Mouse (Mus musculus): ENCODE data around the gene Ltbp1. TPM values are rescaled to one million over a fixed set of nuclear protein-coding genes. Genes with fewer than 3 reads are reported as not detected.

Gene Ltbp1
- total and polyA plus RNA-seq, 3 experiments: 0.01 to 0.04 TPM; not detected in 1

DNA sequence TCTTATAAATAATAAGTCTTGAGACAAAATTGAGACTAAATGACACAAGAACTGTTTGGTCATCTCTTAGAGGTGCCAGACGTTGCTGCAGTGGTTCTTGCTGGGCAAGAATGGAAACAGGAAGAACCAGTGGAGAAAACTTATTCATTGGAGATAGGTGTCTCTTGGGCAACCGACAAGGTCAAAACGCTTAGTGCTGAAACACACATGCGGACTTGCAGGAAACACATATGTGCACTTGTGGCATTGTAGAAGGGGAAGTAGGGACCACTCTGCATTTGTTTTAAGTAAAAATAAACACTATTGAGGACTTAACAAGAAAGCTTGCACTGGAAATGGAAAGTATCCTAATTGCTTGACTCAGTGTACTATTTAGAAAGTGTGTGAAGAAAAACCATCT, 228.6 kb downstream of the Ltbp1 start:
- Histone ChIP-seq H3K36me3 (ENCODE audit: control insufficient read depth in 1 of 2, insufficient read depth in 2 of 2, low read length in 2 of 2) (no peaks in the 10 kb centered on the region), H3K9me3 (replicated peaks; ENCODE audit: insufficient read depth, low read length) (no peaks in the 10 kb centered on the region)
- TF ChIP-seq POLR2AphosphoS5 (IDR thresholded peaks at IDR 0.05; ENCODE audit: borderline replicate concordance, low read depth, low read length) (no peak), SMC3 (IDR thresholded peaks at IDR 0.05; ENCODE audit: low read depth, low read length) (no peak), ZC3H11A (IDR thresholded peaks at IDR 0.05; ENCODE audit: low read depth, low read length) (no peak), ETS1 (IDR thresholded peaks at IDR 0.05; ENCODE audit: low read depth, low read length) (no peak), TBP (IDR thresholded peaks at IDR 0.05; ENCODE audit: low read depth, low read length) (no peak), POLR2AphosphoS2 (IDR thresholded peaks at IDR 0.05; ENCODE audit: low read length) (no peak), MAFK (IDR thresholded peaks at IDR 0.05; ENCODE audit: borderline replicate concordance, low read depth, low read length) (no peak), RCOR1 (IDR thresholded peaks at IDR 0.05; ENCODE audit: low read depth, low read length) (no peak), HCFC1 (IDR thresholded peaks at IDR 0.05; ENCODE audit: low read depth, low read length) (no peak), ZKSCAN1 (IDR thresholded peaks at IDR 0.05; ENCODE audit: low read depth, low read length) (no peak), EP300 (IDR thresholded peaks at IDR 0.05; ENCODE audit: low read depth in 1 of 2, low read length in 2 of 2) (no peak)

GRCm38 (mm10) chr17:75235781-75236180, 230.4 kb downstream of the Ltbp1 start:
- DNase-seq (ENCODE audit: low read depth, low spot score): no peak
- H3K9me3 ChIP-seq (replicated peaks; ENCODE audit: insufficient read depth, low read length): no peaks in the 10 kb centered on the region
- H3K9ac ChIP-seq (ENCODE audit: control insufficient read depth, low read depth, low read length, poor library complexity, severe bottlenecking): no peak overlapping the region
- no peaks in the 10 kb centered on the region for H3K36me3 ChIP-seq (ENCODE audit: control insufficient read depth in 1 of 2, insufficient read depth in 2 of 2, low read length in 2 of 2)
- TF ChIP-seq CTCF (IDR thresholded peaks at IDR 0.05 in 2 of 3, conservative IDR thresholded peaks at IDR 0.05 in 1 of 3; ENCODE audit: control insufficient read depth in 1 of 3, insufficient read depth in 1 of 3, low read depth in 2 of 3, low read length in 3 of 3, poor library complexity in 1 of 3, severe bottlenecking in 1 of 3) (no peak), NRF1 (IDR thresholded peaks at IDR 0.05; ENCODE audit: insufficient read depth, low read depth, low read length, poor library complexity, severe bottlenecking) (no peak), ZNF384 (IDR thresholded peaks at IDR 0.05; ENCODE audit: low read depth, low read length) (no peak), MAZ (IDR thresholded peaks at IDR 0.05; ENCODE audit: low read depth, low read length) (no peak), HCFC1 (IDR thresholded peaks at IDR 0.05; ENCODE audit: low read depth, low read length) (no peak), BHLHE40 (IDR thresholded peaks at IDR 0.05; ENCODE audit: borderline replicate concordance, low read depth, low read length) (no peak), MAFK (IDR thresholded peaks at IDR 0.05; ENCODE audit: borderline replicate concordance, low read depth, low read length) (no peak), MYC (IDR thresholded peaks at IDR 0.05; ENCODE audit: low read depth, low read length) (no peak), GABPA (IDR thresholded peaks at IDR 0.05; ENCODE audit: low read depth, low read length) (no peak), POLR2AphosphoS5 (IDR thresholded peaks at IDR 0.05; ENCODE audit: borderline replicate concordance, low read depth, low read length) (no peak), EP300 (IDR thresholded peaks at IDR 0.05; ENCODE audit: low read depth in 1 of 2, low read length in 2 of 2) (no peak)
- H3K4me3 ChIP-seq (ENCODE audit: control insufficient read depth in 1 of 2, insufficient read depth in 1 of 2, low read depth in 2 of 2, low read length in 2 of 2): no peak overlapping the region
- H3K79me2 ChIP-seq (ENCODE audit: control insufficient read depth, insufficient read depth, low read length, poor library complexity): no peaks in the 10 kb centered on the region
- no peaks in the 10 kb centered on the region for H3K4me1 ChIP-seq (ENCODE audit: control insufficient read depth in 1 of 2, insufficient read depth in 2 of 2, low read length in 2 of 2)
- no peak overlapping the region for H3K27ac ChIP-seq (ENCODE audit: control insufficient read depth, low read depth, low read length)
- peaks cover 0 to 2% of the 10 kb centered on the region in 2 experiments; a peak in 2 of 4 replicates for H3K27me3 ChIP-seq (ENCODE audit: control insufficient read depth in 1 of 2, insufficient read depth in 2 of 2, low read length in 2 of 2)

More for the DNA sequence above, 228.6 kb downstream of the Ltbp1 start:
- no peaks in the 10 kb centered on the region for H3K4me1 ChIP-seq (ENCODE audit: control insufficient read depth in 1 of 2, insufficient read depth in 2 of 2, low read length in 2 of 2)
- H3K4me3 ChIP-seq (ENCODE audit: control insufficient read depth in 1 of 2, insufficient read depth in 1 of 2, low read depth in 2 of 2, low read length in 2 of 2): no peak overlapping the region
- H3K9ac ChIP-seq (ENCODE audit: control insufficient read depth, low read depth, low read length, poor library complexity, severe bottlenecking): no peak overlapping the region
- peaks cover 0 to 2% of the 10 kb centered on the region in 2 experiments; a peak in 2 of 4 replicates for H3K27me3 ChIP-seq (ENCODE audit: control insufficient read depth in 1 of 2, insufficient read depth in 2 of 2, low read length in 2 of 2)
- DNase-seq (ENCODE audit: low read depth, low spot score): no peak
- no peaks in the 10 kb centered on the region for H3K79me2 ChIP-seq (ENCODE audit: control insufficient read depth, insufficient read depth, low read length, poor library complexity)
- no peak overlapping the region for H3K27ac ChIP-seq (ENCODE audit: control insufficient read depth, low read depth, low read length)

All from MEL (cell line).